Mouse (Mus musculus): ENCODE results near the gene Gja10. TPM values are rescaled to one million over a fixed set of nuclear protein-coding genes. Genes with fewer than 3 reads are reported as not detected.

The Gja10 gene
- not detected in 2 replicates for total RNA-seq (2021)
- long read RNA-seq, result 0 reads

DNA sequence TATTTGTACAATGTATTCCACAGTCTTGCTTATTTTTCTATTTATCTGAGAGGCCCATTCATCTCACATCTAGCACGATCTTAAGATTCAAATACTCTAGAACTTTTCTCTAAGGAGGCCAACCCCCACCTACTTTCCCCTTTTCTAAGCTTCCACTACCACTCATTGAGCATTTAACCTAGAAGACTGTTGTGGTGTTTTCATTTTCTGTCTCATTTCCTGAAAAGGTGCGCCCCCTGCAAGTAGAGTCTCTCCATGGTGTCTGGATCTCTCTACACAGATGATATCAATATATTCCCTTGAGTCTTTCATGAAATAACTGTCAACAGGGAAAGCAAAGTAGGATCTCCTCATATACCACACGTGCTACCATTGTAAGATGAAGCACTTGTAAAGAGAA lies at the start of gene Gja10:
TSS of gene Gja10 (minus strand) at position 101 of the 400 bp plus-strand sequence.
- no peak for DNase-seq

- no peak for DNase-seq
Measured at GRCm38 (mm10) chr4:32651669-32652068, 49.1 kb upstream of the Gja10 start.

- DNase-seq, result no peak
Measured at GRCm38 (mm10) chr4:32621637-32622036, 19.1 kb upstream of the Gja10 start.

DNA sequence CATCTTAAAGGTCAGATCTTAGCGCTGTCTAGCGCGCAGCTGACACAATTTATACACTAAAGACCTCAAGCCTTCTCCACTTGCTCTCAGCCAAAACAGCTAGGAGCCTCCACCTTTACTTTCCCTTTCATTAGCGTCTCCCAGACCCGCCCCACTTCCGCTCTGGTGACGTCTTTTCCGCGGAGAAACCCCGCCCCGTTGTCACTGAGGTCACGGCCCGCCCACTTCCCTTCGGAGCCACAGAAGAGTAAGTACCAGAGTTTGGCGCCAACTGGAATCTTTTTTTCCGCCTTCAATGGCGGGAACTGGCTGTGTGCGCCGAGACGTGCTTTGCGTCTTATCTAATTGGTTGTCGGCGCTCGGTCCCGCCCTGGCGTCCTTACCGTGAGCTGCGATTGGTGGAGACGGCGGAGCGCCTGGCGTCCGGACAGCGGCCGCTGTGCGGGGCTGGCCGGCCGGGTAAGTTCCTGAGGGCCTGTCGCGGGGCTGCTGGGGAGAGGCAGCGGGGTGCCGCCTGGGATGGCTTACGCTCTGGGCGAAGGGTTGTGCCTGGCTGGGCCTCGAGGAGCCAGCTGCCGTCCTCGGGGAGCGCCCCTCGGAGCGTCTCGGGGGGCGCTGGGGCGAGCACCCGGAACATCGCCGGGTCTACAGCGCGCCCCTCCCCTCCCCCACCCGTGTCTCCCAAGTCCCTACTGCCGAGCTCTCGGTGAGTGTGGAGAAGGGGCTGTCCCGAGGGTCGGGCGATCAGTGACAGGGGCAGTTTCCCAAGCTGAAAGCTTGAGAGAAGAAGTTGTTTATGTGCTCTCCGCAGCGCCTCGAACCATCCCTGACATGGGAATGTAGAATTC lies 12.7 kb upstream of the Gja10 start, which contains the start of gene Casp8ap2:
TSS of gene Casp8ap2 (plus strand) at position 418 of the 848 bp plus-strand sequence.
- DNase-seq, result peak; percentile 94

- DNase-seq, result peak; percentile 68
Measured at GRCm38 (mm10) chr4:32601135-32601534, 1.4 kb downstream of the Gja10 start.

DNA sequence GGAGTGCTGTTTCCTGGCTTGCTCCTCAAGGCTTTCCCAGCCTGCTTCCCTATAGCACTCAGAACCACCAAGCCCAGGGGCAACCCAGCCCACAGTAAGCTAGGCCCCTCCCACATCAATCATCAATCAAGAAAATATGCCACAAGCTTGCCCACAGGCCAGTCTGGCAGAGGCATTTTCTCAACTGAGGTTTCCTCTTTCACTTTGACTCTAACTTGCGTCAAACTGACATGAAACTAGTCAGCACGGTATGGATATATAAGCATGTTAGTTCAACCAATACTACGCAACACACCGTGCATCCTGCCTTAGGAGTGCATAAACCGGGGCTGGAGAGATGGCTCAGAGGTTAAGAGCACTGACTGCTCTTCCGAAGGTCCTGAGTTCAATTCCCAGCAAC lies 14.3 kb downstream of the Gja10 start:
- DNase-seq, result no peak

DNA sequence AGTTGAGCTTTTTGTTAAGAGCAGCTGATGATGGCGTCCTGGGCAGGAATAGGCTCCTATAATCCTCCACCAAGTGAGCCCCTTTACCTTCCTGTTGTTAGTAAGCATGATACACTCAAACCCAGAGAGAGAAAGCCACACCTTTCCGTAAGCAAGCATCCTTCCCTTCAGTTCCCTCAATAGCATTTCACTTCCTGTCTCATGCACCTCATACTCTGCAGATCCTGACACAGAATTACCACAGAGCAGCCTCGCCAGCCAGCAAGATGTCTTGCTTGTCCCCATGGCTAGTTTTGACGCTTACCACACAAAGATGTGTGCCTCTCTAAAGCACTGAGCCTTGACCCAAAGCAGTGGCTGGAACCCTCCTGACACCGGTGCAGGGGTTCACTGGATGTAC lies 15.0 kb downstream of the Gja10 start:
- DNase-seq, result no peak

GRCm38 (mm10) chr4:32586596-32586995 lies 16.0 kb downstream of the Gja10 start:
- peak; percentile 65 for DNase-seq

DNA sequence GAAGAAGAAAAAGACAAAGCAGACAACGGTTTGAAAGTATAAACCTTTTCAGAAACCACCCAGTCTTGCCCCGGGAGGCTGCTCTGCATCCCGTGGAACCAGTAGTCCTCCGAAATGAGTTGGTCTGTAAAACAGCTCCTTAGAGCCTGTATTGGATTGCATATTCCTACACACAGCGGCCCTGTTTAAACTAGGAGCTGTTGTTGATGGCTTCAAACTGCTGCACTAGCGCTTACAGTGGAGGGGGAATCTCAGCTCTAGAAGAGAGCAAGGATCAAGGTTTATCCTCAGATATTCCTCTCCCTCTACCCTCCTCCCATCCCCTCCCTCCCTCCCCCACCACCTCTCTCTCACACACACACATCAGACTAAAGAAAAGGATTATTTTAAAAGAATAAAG lies 18.4 kb downstream of the Gja10 start:
- DNase-seq, result no peak

- no peak for DNase-seq
Measured at GRCm38 (mm10) chr4:32579850-32580249, 22.7 kb downstream of the Gja10 start.

- DNase-seq, result no peak
Measured at GRCm38 (mm10) chr4:32575165-32575564, 27.4 kb downstream of the Gja10 start.

GRCm38 (mm10) chr4:32574604-32575003 lies 28.0 kb downstream of the Gja10 start:
- no peak for DNase-seq

DNA sequence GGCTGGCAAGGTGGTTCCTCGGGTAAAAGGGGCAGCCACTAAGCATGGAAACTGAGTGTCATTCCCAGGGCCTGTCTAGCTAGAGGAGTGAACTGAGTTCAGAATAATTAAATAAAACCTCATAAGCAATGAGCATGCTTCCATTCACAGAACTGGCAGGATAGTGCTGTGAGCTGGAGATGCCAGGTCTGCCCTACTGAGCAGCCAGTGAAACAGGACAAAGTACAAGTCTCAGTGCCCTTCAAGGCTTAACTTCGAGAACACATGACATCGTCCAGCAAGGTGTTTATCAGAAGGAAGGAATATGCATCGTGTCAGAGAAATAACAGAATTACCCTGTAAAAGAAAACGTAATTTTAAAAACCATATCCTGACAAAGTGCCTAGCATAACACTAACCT lies 29.0 kb downstream of the Gja10 start:
- DNase-seq, result no peak

DNA sequence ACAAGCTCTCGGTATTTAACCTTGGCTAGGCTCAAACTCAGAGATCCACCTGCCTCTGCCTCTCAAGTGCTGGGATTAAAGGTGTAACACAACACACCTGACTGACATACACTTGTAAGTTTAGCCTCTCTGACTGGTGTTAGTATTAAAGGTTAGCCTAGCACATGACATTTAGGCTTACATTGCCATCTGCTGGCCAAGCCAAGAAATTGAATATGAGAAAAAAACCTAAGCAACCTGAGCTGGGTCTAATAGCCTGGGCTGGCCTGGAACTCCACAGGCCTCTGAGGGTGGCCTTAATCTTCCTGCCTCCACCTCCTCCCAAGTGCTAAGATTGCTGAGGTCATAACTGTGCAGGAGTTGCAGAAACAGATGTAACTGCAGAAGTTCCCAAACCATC lies 30.4 kb downstream of the Gja10 start:
- peak; percentile 18 for DNase-seq

GRCm38 (mm10) chr4:32571441-32571840 lies 31.1 kb downstream of the Gja10 start:
- no peak for DNase-seq

DNA sequence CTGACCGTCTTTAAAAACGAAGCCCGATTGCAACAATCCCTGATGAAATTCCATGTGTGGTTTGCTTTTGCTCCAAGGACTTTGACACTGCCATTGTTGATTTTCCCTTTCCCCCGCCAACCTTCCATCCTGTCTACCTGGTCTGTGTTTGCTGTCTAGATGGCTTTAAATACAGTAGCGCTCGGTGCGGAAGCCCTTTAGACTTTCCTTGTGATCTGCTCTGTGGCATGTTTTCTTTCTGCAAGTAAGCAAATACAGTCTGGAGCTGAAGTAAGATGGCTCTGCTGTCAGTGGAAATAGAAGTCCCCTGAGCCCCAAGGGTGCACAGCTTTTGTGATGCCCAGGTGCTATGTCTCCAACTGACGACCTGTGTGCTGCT lies 31.6 kb downstream of the Gja10 start:
- DNase-seq, result no peak

GRCm38 (mm10) chr4:32569995-32570938 lies 32.3 kb downstream of the Gja10 start:
- no peak for DNase-seq

GRCm38 (mm10) chr4:32569054-32569453 lies 33.5 kb downstream of the Gja10 start:
- DNase-seq, result no peak

- no peak for DNase-seq
Measured at GRCm38 (mm10) chr4:32564918-32565317, 37.6 kb downstream of the Gja10 start.

GRCm38 (mm10) chr4:32564416-32564815 lies 38.1 kb downstream of the Gja10 start:
- no peak for DNase-seq

DNA sequence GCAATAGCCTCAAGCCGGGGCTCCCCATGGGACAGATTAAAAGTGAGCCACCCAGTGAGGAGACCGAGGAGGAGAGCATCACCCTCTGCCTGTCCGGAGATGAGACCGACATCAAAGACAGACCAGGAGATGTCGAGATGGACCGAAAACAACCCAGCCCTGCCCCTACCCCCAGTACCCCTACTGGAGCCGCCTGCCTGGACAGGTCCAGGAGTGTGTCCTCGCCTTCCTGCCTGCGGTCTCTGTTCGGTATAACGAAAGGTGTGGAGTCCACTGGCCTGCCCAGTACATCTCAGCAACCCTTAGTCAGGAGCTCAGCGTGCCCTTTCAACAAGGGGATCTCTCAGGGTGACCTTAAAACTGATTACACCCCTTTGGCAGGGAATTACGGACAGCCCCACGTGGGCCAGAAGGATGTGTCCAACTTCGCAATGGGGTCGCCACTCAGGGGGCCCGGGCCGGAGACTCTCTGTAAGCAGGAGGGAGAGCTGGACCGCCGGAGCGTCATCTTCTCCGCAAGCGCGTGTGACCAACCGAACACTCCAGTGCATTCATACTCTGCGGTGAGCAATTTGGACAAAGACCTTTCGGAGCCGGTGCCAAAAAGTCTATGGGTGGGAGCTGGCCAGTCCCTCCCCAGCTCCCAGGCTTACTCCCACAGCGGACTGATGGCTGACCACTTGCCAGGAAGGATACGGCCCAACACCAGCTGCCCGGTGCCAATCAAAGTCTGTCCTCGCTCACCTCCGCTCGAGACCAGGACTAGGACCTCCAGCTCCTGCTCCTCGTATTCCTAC lies 40.0 kb downstream of the Gja10 start:
- no peak for DNase-seq

- DNase-seq, result peak; percentile 54
Measured at GRCm38 (mm10) chr4:32561555-32562095, 40.9 kb downstream of the Gja10 start.
